In genomic region chr6:52157466-52158275, GRCm38 (mm10) we compare ENCODE assay signal across 8 mouse cellular contexts. TPM values are rescaled to one million over a fixed set of nuclear protein-coding genes. Genes with fewer than 3 reads are reported as not detected.
DNase-seq lines count a peak whose midpoint lies in the region; ATAC-seq and TF ChIP-seq lines count a peak whose summit lies in the region.

No protein-coding gene starts in this region.

- H3K4me3 ChIP-seq in lung, embryonic 14.5 days (ENCODE audit: low read depth, low read length) = peak overlapping the region; percentile 71
- H3K4me3 ChIP-seq in forebrain, embryonic 10.5 days = peak overlapping the region; percentile 69
- peak overlapping the region; percentile 76 for H3K4me3 ChIP-seq in limb, embryonic 14.5 days (replicated peaks; ENCODE audit: low read length)
- peak overlapping the region; percentile 79 for H3K4me3 ChIP-seq in small intestine, adult 2 months (ENCODE audit: low read depth, low read length)

- no peaks in the 10 kb centered on the region for H3K4me1 ChIP-seq in lung, embryonic 14.5 days (ENCODE audit: insufficient read depth)
- H3K4me1 ChIP-seq in forebrain, embryonic 10.5 days = peaks cover 24% of the 10 kb centered on the region
- peaks cover 23% of the 10 kb centered on the region for H3K4me1 ChIP-seq in limb, embryonic 14.5 days (ENCODE audit: control insufficient read depth, insufficient read depth, low read length)
- peaks cover 5% of the 10 kb centered on the region; the same call in 1 of the 2 replicates for H3K4me1 ChIP-seq in small intestine, adult 2 months (ENCODE audit: control insufficient read depth, insufficient read depth, insufficient read length, low read length)

- peak overlapping the region; percentile 79 for H3K4me2 ChIP-seq in lung, embryonic 14.5 days
- H3K4me2 ChIP-seq in limb, embryonic 14.5 days (replicated peaks; ENCODE audit: low read depth, low read length, severe bottlenecking) = peak overlapping the region; percentile 99

- TF ChIP-seq POLR2A in limb, embryonic 14.5 days (IDR thresholded peaks at IDR 0.05; ENCODE audit: borderline replicate concordance, extremely low read depth, insufficient read depth, insufficient read length) = no peak
- TF ChIP-seq POLR2A in small intestine, adult 2 months (IDR thresholded peaks at IDR 0.05; ENCODE audit: low read depth, low read length) = no peak

- H3K27ac ChIP-seq in lung, embryonic 14.5 days (ENCODE audit: low read depth) = peak overlapping the region; percentile 9; the same call in 1 of the 2 replicates
- H3K27ac ChIP-seq in forebrain, embryonic 10.5 days = no peak overlapping the region
- H3K27ac ChIP-seq in limb, embryonic 14.5 days (replicated peaks; ENCODE audit: low read depth, low read length) = no peak overlapping the region
- no peak overlapping the region for H3K27ac ChIP-seq in small intestine, adult 2 months (ENCODE audit: insufficient read depth, low read depth, low read length)

- DNase-seq in lung, embryonic 14.5 days = peak; percentile 33
- DNase-seq in lung, postnatal 4 days = no peak
- no peak for DNase-seq in forebrain, embryonic 10.5 days (ENCODE audit: extremely low spot score, low spot score)
- no peak for DNase-seq in limb, embryonic 14.5 days (ENCODE audit: low spot score)
- DNase-seq in thymus, postnatal 0 days (ENCODE audit: low spot score) = no peak
- no peak for DNase-seq in c-Kit-positive CD71-positive TER-119-positive erythroid progenitor cells, embryonic 14.5 days (ENCODE audit: low spot score)
- no peak for DNase-seq in left cerebral cortex, postnatal 10 days (ENCODE audit: extremely low spot score in 1 of 2, low spot score in 2 of 2)

- WGBS in lung, embryonic 14.5 days = under 1% methylated on average over 32 of the region's 32 CpGs
- WGBS in forebrain, embryonic 10.5 days = 1% methylated on average over 32 of the region's 32 CpGs
- WGBS in limb, embryonic 14.5 days = under 1% methylated on average over 32 of the region's 32 CpGs
- 7% methylated on average over 32 of the region's 32 CpGs for WGBS in small intestine, adult 2 months

- intact Hi-C loops in left cerebral cortex, postnatal 10 days (cut with DNase I) = loop anchor here (5.0 kb wide), 1 partner anchor 155 kb away; the partner anchor contains the start of gene Evx1

- no peaks in the 10 kb centered on the region; the same call in 1 of the 2 replicates for H3K36me3 ChIP-seq in lung, embryonic 14.5 days (ENCODE audit: insufficient read depth)
- H3K36me3 ChIP-seq in forebrain, embryonic 10.5 days (replicated peaks) = no peaks in the 10 kb centered on the region
- no peaks in the 10 kb centered on the region for H3K36me3 ChIP-seq in limb, embryonic 14.5 days (ENCODE audit: control insufficient read depth, insufficient read depth, low read length)
- H3K36me3 ChIP-seq in small intestine, adult 2 months (ENCODE audit: control insufficient read depth, insufficient read depth, low read length) = no peaks in the 10 kb centered on the region

- peaks cover 28% of the 10 kb centered on the region for H3K27me3 ChIP-seq in lung, embryonic 14.5 days (ENCODE audit: insufficient read depth, low read length)
- peaks cover 100% of the 10 kb centered on the region for H3K27me3 ChIP-seq in forebrain, embryonic 10.5 days (ENCODE audit: poor library complexity, severe bottlenecking)
- H3K27me3 ChIP-seq in limb, embryonic 14.5 days (ENCODE audit: control insufficient read depth, insufficient read depth, low read length) = peaks cover 90% of the 10 kb centered on the region
- peaks cover 40% of the 10 kb centered on the region for H3K27me3 ChIP-seq in small intestine, adult 2 months (ENCODE audit: control insufficient read depth, insufficient read depth, low read length)

- no peak for TF ChIP-seq CTCF in lung, embryonic 14.5 days (IDR thresholded peaks at IDR 0.05; ENCODE audit: low read depth)
- no peak for TF ChIP-seq CTCF in small intestine, adult 2 months (IDR thresholded peaks at IDR 0.05; ENCODE audit: extremely low read depth, insufficient read length, insufficient replicate concordance, low read depth, low read length)

- 0 out of 2 replicates have a peak, but pooled peaks have one; percentile 0 for ATAC-seq in lung, embryonic 14.5 days (ENCODE audit: insufficient read depth)
- ATAC-seq in limb, embryonic 14.5 days (ENCODE audit: low FRiP score, low read depth) = no peak; the same call in 1 of the 2 replicates

- H3K9ac ChIP-seq in lung, embryonic 14.5 days = peak overlapping the region; percentile 30; the same call in 1 of the 2 replicates
- no peak overlapping the region for H3K9ac ChIP-seq in limb, embryonic 14.5 days (ENCODE audit: low read depth, low read length, severe bottlenecking)

- no peaks in the 10 kb centered on the region for H3K9me3 ChIP-seq in lung, embryonic 14.5 days (ENCODE audit: low read depth, low read length)
- no peaks in the 10 kb centered on the region for H3K9me3 ChIP-seq in forebrain, embryonic 10.5 days
- no peaks in the 10 kb centered on the region for H3K9me3 ChIP-seq in limb, embryonic 14.5 days (ENCODE audit: control insufficient read depth, low read length)

RNA-seq across cellular contexts. Expression of gene Hoxa1, which starts 0.4 kb away (rescaled TPM):
- 1.8 and 1.9 TPM in 2 replicates for polyA plus RNA-seq in lung, embryonic 14.5 days (2014; fragmentation: Nextera tagmentation; extraction: Ambion mirVana)
- not detected in 2 replicates for polyA plus RNA-seq in forebrain, embryonic 10.5 days (2016; fragmentation: Nextera tagmentation; extraction: Ambion mirVana)
- polyA plus RNA-seq in limb, embryonic 14.5 days (2012; rRNA removed) = 1.4 and 1.6 TPM in 2 replicates
- 1.4 and 1.7 TPM in 2 replicates for polyA plus RNA-seq in limb, embryonic 14.5 days (2014; fragmentation: Nextera tagmentation; extraction: Ambion mirVana)
- 0.11 and 0.28 TPM in 2 replicates for polyA plus RNA-seq in small intestine, adult 2 months (2012; rRNA removed)
- polyA plus RNA-seq in thymus, postnatal 0 days (2015; fragmentation: Nextera tagmentation; extraction: Ambion mirVana) = 0.44 and 0.45 TPM in 2 replicates
- total RNA-seq in left cerebral cortex, postnatal 10 days (2021) = not detected

RNA-seq across cellular contexts. Expression of gene Hoxa2, which starts 7.0 kb away (rescaled TPM):
- polyA plus RNA-seq in lung, embryonic 14.5 days (2014; fragmentation: Nextera tagmentation; extraction: Ambion mirVana) = 14.4 and 15.2 TPM in 2 replicates
- polyA plus RNA-seq in forebrain, embryonic 10.5 days (2016; fragmentation: Nextera tagmentation; extraction: Ambion mirVana) = not detected in 2 replicates
- 3.1 and 3.6 TPM in 2 replicates for polyA plus RNA-seq in limb, embryonic 14.5 days (2012; rRNA removed)
- polyA plus RNA-seq in limb, embryonic 14.5 days (2014; fragmentation: Nextera tagmentation; extraction: Ambion mirVana) = 0.80 and 1.0 TPM in 2 replicates
- 0.83 and 1.0 TPM in 2 replicates for polyA plus RNA-seq in small intestine, adult 2 months (2012; rRNA removed)
- 5.1 and 5.4 TPM in 2 replicates for polyA plus RNA-seq in thymus, postnatal 0 days (2015; fragmentation: Nextera tagmentation; extraction: Ambion mirVana)
- total RNA-seq in left cerebral cortex, postnatal 10 days (2021) = not detected

RNA-seq across cellular contexts. Expression of gene 5730596B20Rik, which starts 19.6 kb away (rescaled TPM):
- 2.3 and 2.6 TPM in 2 replicates for polyA plus RNA-seq in lung, embryonic 14.5 days (2014; fragmentation: Nextera tagmentation; extraction: Ambion mirVana)
- not detected in 2 replicates for polyA plus RNA-seq in forebrain, embryonic 10.5 days (2016; fragmentation: Nextera tagmentation; extraction: Ambion mirVana)
- 0.27 and 0.44 TPM in 2 replicates for polyA plus RNA-seq in limb, embryonic 14.5 days (2012; rRNA removed)
- polyA plus RNA-seq in limb, embryonic 14.5 days (2014; fragmentation: Nextera tagmentation; extraction: Ambion mirVana) = 0.29 and 0.70 TPM in 2 replicates
- 0.10 TPM in 1 of 2 replicates, not detected in the other for polyA plus RNA-seq in small intestine, adult 2 months (2012; rRNA removed)
- polyA plus RNA-seq in thymus, postnatal 0 days (2015; fragmentation: Nextera tagmentation; extraction: Ambion mirVana) = 0.24 and 0.25 TPM in 2 replicates
- total RNA-seq in left cerebral cortex, postnatal 10 days (2021) = not detected

RNA-seq across cellular contexts. Expression of gene Hoxa4, which starts 33.9 kb away (rescaled TPM):
- 7.0 and 7.7 TPM in 2 replicates for polyA plus RNA-seq in lung, embryonic 14.5 days (2014; fragmentation: Nextera tagmentation; extraction: Ambion mirVana)
- not detected in 2 replicates for polyA plus RNA-seq in forebrain, embryonic 10.5 days (2016; fragmentation: Nextera tagmentation; extraction: Ambion mirVana)
- 2.2 and 2.8 TPM in 2 replicates for polyA plus RNA-seq in limb, embryonic 14.5 days (2012; rRNA removed)
- polyA plus RNA-seq in limb, embryonic 14.5 days (2014; fragmentation: Nextera tagmentation; extraction: Ambion mirVana) = 0.57 and 1.0 TPM in 2 replicates
- polyA plus RNA-seq in small intestine, adult 2 months (2012; rRNA removed) = 2.3 and 2.4 TPM in 2 replicates
- polyA plus RNA-seq in thymus, postnatal 0 days (2015; fragmentation: Nextera tagmentation; extraction: Ambion mirVana) = 0.27 and 0.39 TPM in 2 replicates
- not detected for total RNA-seq in left cerebral cortex, postnatal 10 days (2021)

RNA-seq across cellular contexts. Expression of gene Hoxa5, which starts 46.7 kb away (rescaled TPM):
- polyA plus RNA-seq in lung, embryonic 14.5 days (2014; fragmentation: Nextera tagmentation; extraction: Ambion mirVana) = 58.3 and 58.5 TPM in 2 replicates
- polyA plus RNA-seq in forebrain, embryonic 10.5 days (2016; fragmentation: Nextera tagmentation; extraction: Ambion mirVana) = not detected in 2 replicates
- 11.0 and 12.3 TPM in 2 replicates for polyA plus RNA-seq in limb, embryonic 14.5 days (2012; rRNA removed)
- polyA plus RNA-seq in limb, embryonic 14.5 days (2014; fragmentation: Nextera tagmentation; extraction: Ambion mirVana) = 3.4 and 3.8 TPM in 2 replicates
- 3.5 and 4.7 TPM in 2 replicates for polyA plus RNA-seq in small intestine, adult 2 months (2012; rRNA removed)
- 0.06 and 0.21 TPM in 2 replicates for polyA plus RNA-seq in thymus, postnatal 0 days (2015; fragmentation: Nextera tagmentation; extraction: Ambion mirVana)
- total RNA-seq in left cerebral cortex, postnatal 10 days (2021) = not detected
